Mouse (Mus musculus): ENCODE measurements around the gene Dot1l. TPM values are rescaled to one million over a fixed set of nuclear protein-coding genes. Genes with fewer than 3 reads are reported as not detected.

Dot1l gene
- total and polyA plus RNA-seq, 3 experiments, result 3.3 to 43.8 (median 13.3) TPM

DNA sequence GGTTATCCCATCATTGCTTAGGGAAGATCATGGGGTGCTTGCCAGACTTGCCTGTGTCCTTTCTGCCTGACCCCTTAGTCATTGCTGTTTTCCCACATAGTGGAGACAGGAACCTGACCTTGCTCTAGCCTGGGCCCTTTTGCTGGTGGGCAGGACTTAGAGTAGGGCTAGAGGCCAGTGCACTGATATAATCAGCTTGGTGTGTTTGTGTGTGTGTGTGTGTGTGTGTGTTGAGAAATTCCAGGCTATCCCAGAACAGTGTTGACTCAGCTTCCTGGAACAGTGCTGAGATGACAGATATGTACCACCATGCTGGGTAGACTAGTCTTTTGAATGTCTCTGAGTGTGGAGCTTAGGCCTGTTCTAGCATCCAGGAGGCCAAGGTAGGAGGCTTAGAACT, 24.6 kb downstream of the Dot1l start:
- H3K4me3 ChIP-seq (replicated peaks in 1 of 3; ENCODE audit: low read depth in 2 of 3, low read length in 2 of 3, poor library complexity in 1 of 3), result no peak overlapping the region
- peaks cover 0 to under 1% of the 10 kb centered on the region in 2 experiments; a peak in 2 of 4 replicates for H3K4me1 ChIP-seq (ENCODE audit: control insufficient read depth in 1 of 2, insufficient read depth in 2 of 2)
- peaks cover 89 to 100% of the 10 kb centered on the region in 2 experiments for H3K36me3 ChIP-seq (replicated peaks in 1 of 2; ENCODE audit: control insufficient read depth in 1 of 2, insufficient read depth in 1 of 2, low read length in 1 of 2)
- no peak for DNase-seq (ENCODE audit: extremely low read depth)
- no peak overlapping the region for H3K27ac ChIP-seq (ENCODE audit: insufficient read depth, low read depth)
- no peaks in the 10 kb centered on the region for H3K27me3 ChIP-seq (replicated peaks)
- dilution Hi-C loops (cut with MboI; ENCODE audit: extremely low pct_ligation_motif_present, extremely low pct_unique_long_range_greater_than_20kb, low sequenced_read_pairs) (no loop called here), in situ Hi-C loops (cut with MboI; ENCODE audit: low pct_ligation_motif_present, low pct_unique_long_range_greater_than_20kb, low sequenced_read_pairs) (no loop called here)
- H3K4me2 ChIP-seq (ENCODE audit: insufficient read depth, low read depth, poor library complexity, severe bottlenecking), result no peak overlapping the region
- H3K79me2 ChIP-seq (replicated peaks; ENCODE audit: control insufficient read depth, extremely low read depth, insufficient read depth, poor library complexity, severe bottlenecking), result no peaks in the 10 kb centered on the region
- H3K9me3 ChIP-seq (replicated peaks; ENCODE audit: low read length), result no peaks in the 10 kb centered on the region
- TF ChIP-seq TCF12 (IDR thresholded peaks at IDR 0.05; ENCODE audit: low read depth, low read length), result no peak
- TF ChIP-seq E2F4 (IDR thresholded peaks at IDR 0.05; ENCODE audit: insufficient replicate concordance, low read depth, low read length), result no peak
- TF ChIP-seq USF1 (IDR thresholded peaks at IDR 0.05; ENCODE audit: low read depth, low read length), result no peak
- no peak for TF ChIP-seq ZKSCAN1 (IDR thresholded peaks at IDR 0.05; ENCODE audit: borderline replicate concordance, low read depth, low read length)
- no peak for TF ChIP-seq TBP (conservative IDR thresholded peaks at IDR 0.05; ENCODE audit: low read depth, low read length)
- TF ChIP-seq POLR2AphosphoS2 (IDR thresholded peaks at IDR 0.05; ENCODE audit: low read depth, low read length), result no peak
- no peak for TF ChIP-seq IRF4 (IDR thresholded peaks at IDR 0.05; ENCODE audit: low read depth, low read length)
- TF ChIP-seq RCOR1 (conservative IDR thresholded peaks at IDR 0.05; ENCODE audit: low read depth, low read length), result no peak
- no peak for TF ChIP-seq HCFC1 (IDR thresholded peaks at IDR 0.05; ENCODE audit: low read depth, low read length)
- TF ChIP-seq EP300 (IDR thresholded peaks at IDR 0.05; ENCODE audit: low read length), result no peak
- no peak for TF ChIP-seq PAX5 (IDR thresholded peaks at IDR 0.05; ENCODE audit: low read length)
- no peak for TF ChIP-seq ETS1 (conservative IDR thresholded peaks at IDR 0.05; ENCODE audit: low read depth, low read length)
- TF ChIP-seq ZNF384 (IDR thresholded peaks at IDR 0.05; ENCODE audit: low read depth, low read length), result no peak
- TF ChIP-seq JUN (IDR thresholded peaks at IDR 0.05; ENCODE audit: insufficient read depth, low read depth, low read length), result no peak
- no peak for TF ChIP-seq ELF1 (IDR thresholded peaks at IDR 0.05; ENCODE audit: low read depth, low read length)
- no peak for TF ChIP-seq SMC3 (IDR thresholded peaks at IDR 0.05; ENCODE audit: low read depth, low read length)
- no peak for TF ChIP-seq CHD2 (IDR thresholded peaks at IDR 0.05; ENCODE audit: low read length)
- no peak for TF ChIP-seq MEF2A (IDR thresholded peaks at IDR 0.05; ENCODE audit: borderline replicate concordance, low read depth, low read length)
- no peak for TF ChIP-seq SIN3A (IDR thresholded peaks at IDR 0.05; ENCODE audit: low read length)
- no peak overlapping the region for H3K9ac ChIP-seq (ENCODE audit: insufficient read depth, low read depth)

DNA sequence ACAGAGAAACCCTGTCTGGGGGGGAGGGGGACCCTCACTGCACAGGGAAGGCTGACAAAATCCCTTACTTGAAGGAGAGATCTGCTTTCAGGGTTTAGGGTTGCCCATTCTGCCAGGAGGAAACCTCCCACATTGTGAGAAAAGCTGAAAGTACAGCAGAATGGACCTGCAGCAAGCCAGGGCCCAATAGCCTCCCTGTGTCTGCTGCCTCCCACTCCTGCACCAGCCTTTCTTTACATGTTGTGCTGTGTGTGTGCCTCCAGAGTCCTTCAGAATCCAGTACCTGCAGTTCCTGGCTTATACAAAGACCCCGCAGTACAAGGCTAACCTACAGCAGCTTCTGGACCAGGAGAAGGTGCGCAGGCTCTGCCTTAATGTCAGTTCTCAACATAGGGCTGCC, 29.3 kb downstream of the Dot1l start:
- TF ChIP-seq ELF1 (IDR thresholded peaks at IDR 0.05; ENCODE audit: low read depth, low read length) (no peak), JUND (conservative IDR thresholded peaks at IDR 0.05; ENCODE audit: low read depth, low read length) (no peak), USF1 (IDR thresholded peaks at IDR 0.05; ENCODE audit: low read depth, low read length) (no peak), MEF2A (IDR thresholded peaks at IDR 0.05; ENCODE audit: borderline replicate concordance, low read depth, low read length) (no peak), MAZ (IDR thresholded peaks at IDR 0.05; ENCODE audit: low read depth, low read length) (no peak), E2F4 (IDR thresholded peaks at IDR 0.05; ENCODE audit: insufficient replicate concordance, low read depth, low read length) (no peak), NRF1 (IDR thresholded peaks at IDR 0.05; ENCODE audit: low read depth, low read length) (no peak), SMC3 (IDR thresholded peaks at IDR 0.05; ENCODE audit: low read depth, low read length) (no peak)
- no peak overlapping the region for H3K4me2 ChIP-seq (ENCODE audit: insufficient read depth, low read depth, poor library complexity, severe bottlenecking)
- H3K36me3 ChIP-seq (replicated peaks in 1 of 2; ENCODE audit: control insufficient read depth in 1 of 2, insufficient read depth in 1 of 2, low read length in 1 of 2), result peaks cover 94 to 100% of the 10 kb centered on the region in 2 experiments
- dilution Hi-C loops (cut with MboI; ENCODE audit: extremely low pct_ligation_motif_present, extremely low pct_unique_long_range_greater_than_20kb, low sequenced_read_pairs) (no loop called here), in situ Hi-C loops (cut with MboI; ENCODE audit: low pct_ligation_motif_present, low pct_unique_long_range_greater_than_20kb, low sequenced_read_pairs) (no loop called here)
- H3K9me3 ChIP-seq (replicated peaks; ENCODE audit: low read length), result no peaks in the 10 kb centered on the region
- no peaks in the 10 kb centered on the region for H3K4me1 ChIP-seq (ENCODE audit: control insufficient read depth in 1 of 2, insufficient read depth in 2 of 2)
- no peak overlapping the region for H3K9ac ChIP-seq (ENCODE audit: insufficient read depth, low read depth)
- no peak overlapping the region for H3K27ac ChIP-seq (ENCODE audit: insufficient read depth, low read depth)
- no peaks in the 10 kb centered on the region for H3K27me3 ChIP-seq (replicated peaks)
- no peaks in the 10 kb centered on the region for H3K79me2 ChIP-seq (replicated peaks; ENCODE audit: control insufficient read depth, extremely low read depth, insufficient read depth, poor library complexity, severe bottlenecking)
- H3K4me3 ChIP-seq (replicated peaks in 1 of 3; ENCODE audit: low read depth in 2 of 3, low read length in 2 of 3, poor library complexity in 1 of 3), result no peak overlapping the region
- no peak for DNase-seq (ENCODE audit: extremely low read depth)
